Mouse (Mus musculus) heart, postnatal 0 days (tissue): ENCODE measurements around the gene Dguok.

Experiments
- CTCF ChIP-seq: IDR thresholded peaks from 2 replicates; pipeline ENCODE4 v1.5.1; 2016; ENCODE audit warnings: antibody characterized with exemption, control low read depth, low read depth
- EP300 ChIP-seq: IDR thresholded peaks from 2 replicates; pipeline ENCODE4 v1.6.1; 2016; ENCODE audit warnings: antibody characterized with exemption, low read depth

DNA sequence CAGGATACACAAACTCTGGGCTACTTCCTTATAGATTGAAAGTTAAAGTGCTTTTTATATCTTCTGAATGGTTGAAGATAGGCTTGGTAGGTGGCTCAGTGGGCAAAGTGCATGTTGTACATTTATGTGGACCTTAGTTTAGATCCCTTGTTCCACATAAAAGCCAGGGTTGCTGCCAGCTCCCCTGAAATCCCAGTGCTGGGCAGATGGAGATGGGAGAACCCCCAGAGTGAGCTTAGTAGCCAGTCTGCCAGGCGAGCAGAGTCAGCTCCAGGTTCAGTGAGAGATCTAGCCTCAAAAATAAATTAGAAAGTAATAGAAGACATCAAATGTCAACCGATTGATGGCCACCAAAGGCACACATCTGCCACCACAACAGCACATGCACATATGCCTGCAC, 25.8 kb upstream of the Dguok start:
- TF ChIP-seq CTCF (no peak), EP300 (no peak)
